Mouse (Mus musculus): Measurements from ENCODE around the gene Borcs8. TPM values are rescaled to one million over a fixed set of nuclear protein-coding genes. Genes with fewer than 3 reads are reported as not detected.

Borcs8 gene
- total and polyA plus RNA-seq, 2 experiments from 2014 or later: 32.1 to 68.4 TPM

DNA sequence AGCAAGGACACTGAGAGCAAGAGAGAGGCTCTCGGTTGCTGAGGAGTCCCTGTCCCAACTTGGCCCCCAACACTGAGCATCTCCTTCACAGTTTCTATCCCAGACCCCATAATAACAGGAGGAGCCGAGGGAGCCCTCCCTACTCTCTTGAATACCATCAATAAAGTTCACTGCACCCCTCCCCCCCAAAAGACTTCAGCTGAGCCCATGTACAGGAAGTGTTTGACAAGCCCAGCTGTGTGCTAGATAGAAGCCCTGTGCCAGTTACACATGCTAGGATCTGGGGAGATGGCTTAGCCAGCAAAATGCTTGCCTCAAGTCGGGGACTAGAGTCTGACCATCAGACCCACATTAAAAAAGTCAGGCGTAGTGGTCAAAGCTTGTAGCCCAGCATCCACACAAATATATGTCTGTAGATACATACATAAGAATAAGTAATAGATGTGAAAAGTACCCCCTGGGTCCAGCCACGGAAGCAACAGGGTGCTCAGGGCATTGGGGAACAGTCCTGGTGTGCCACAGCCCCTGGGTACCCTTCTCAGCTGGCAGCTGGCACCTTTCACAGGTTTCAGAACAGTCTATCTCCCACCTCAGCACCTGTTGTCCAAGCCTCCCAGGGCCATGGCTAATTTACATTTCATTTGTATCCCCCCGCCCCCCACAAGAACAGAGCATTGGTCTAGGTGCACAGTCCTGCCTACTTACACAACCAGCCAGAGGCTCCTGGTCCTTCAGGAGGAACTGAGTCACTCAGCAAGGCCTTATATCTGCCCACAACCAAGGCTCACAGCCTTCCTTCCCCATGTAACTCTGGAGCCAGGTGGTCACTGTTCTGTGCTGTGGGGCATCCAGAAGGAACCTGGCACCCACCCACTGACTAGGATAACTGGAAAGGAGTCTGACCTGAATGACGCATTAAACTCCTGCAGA lies 8.6 kb downstream of the Borcs8 start:
- DNase-seq (ENCODE audit: low spot score) (no peak), ATAC-seq (ENCODE audit: insufficient read depth, low read depth) (no peak)
- Histone ChIP-seq H3K4me1 (ENCODE audit: control insufficient read depth, insufficient read depth) (no peaks in the 10 kb centered on the region), H3K4me3 (ENCODE audit: low read depth, low read length) (no peak overlapping the region), H3K27me3 (ENCODE audit: control insufficient read depth, insufficient read depth, low read length) (no peaks in the 10 kb centered on the region), H3K36me3 (replicated peaks; ENCODE audit: control insufficient read depth, insufficient read depth, low read length) (peaks cover 32% of the 10 kb centered on the region), H3K9me3 (replicated peaks; ENCODE audit: control insufficient read depth, low read length) (no peaks in the 10 kb centered on the region), H3K27ac (ENCODE audit: low read depth) (no peak overlapping the region; the same call in 1 of the 2 replicates), H3K4me2 (ENCODE audit: low read depth, low read length) (no peak overlapping the region), H3K9ac (replicated peaks; ENCODE audit: low read depth, low read length) (no peak overlapping the region)
- no peak for TF ChIP-seq EP300 (IDR thresholded peaks at IDR 0.05; ENCODE audit: low read depth)
- WGBS: 86% methylated on average over 7 of the region's 7 CpGs

DNA sequence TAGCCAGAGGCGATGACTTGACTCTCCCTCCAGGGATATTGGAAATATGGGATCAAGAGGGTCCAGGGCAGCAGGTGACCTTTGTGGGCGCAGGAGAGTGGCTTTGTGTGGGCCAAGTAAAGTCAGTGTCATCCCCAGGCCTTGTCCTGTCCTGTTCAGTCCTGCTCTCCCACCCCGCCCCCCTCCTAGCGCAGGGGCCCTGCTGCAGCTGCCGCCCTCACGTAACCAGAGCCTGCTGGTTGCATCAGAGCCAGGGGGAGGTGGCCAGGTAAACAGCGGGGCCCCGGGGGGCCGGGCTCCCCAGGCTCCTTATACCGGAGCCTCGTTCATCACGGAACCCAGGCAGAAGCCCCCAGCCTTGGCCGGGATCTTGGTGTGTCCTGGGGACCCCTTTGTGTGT lies 10.9 kb downstream of the Borcs8 start:
- H3K9ac ChIP-seq (replicated peaks; ENCODE audit: low read depth, low read length): no peak overlapping the region
- no peak for DNase-seq (ENCODE audit: low spot score)
- ATAC-seq (ENCODE audit: insufficient read depth, low read depth): no peak
- WGBS: 12% methylated on average over 13 of the region's 13 CpGs
- TF ChIP-seq EP300 (IDR thresholded peaks at IDR 0.05; ENCODE audit: low read depth): no peak
- no peak for TF ChIP-seq CTCF (IDR thresholded peaks at IDR 0.05; ENCODE audit: low read depth)
- H3K4me2 ChIP-seq (ENCODE audit: low read depth, low read length): no peak overlapping the region
- no peaks in the 10 kb centered on the region for H3K9me3 ChIP-seq (replicated peaks; ENCODE audit: control insufficient read depth, low read length)
- H3K27me3 ChIP-seq (ENCODE audit: control insufficient read depth, insufficient read depth, low read length): no peaks in the 10 kb centered on the region
- peaks cover 19% of the 10 kb centered on the region for H3K36me3 ChIP-seq (replicated peaks; ENCODE audit: control insufficient read depth, insufficient read depth, low read length)
- no peak overlapping the region for H3K27ac ChIP-seq (ENCODE audit: low read depth)
- no peaks in the 10 kb centered on the region for H3K4me1 ChIP-seq (ENCODE audit: control insufficient read depth, insufficient read depth)
- no peak overlapping the region for H3K4me3 ChIP-seq (ENCODE audit: low read depth, low read length)

GRCm38 (mm10) chr8:70152537-70153257 lies 13.4 kb downstream of the Borcs8 start:
- peak; percentile 70 for DNase-seq (ENCODE audit: low spot score)
- Histone ChIP-seq H3K9me3 (replicated peaks; ENCODE audit: control insufficient read depth, low read length) (no peaks in the 10 kb centered on the region), H3K36me3 (replicated peaks; ENCODE audit: control insufficient read depth, insufficient read depth, low read length) (no peaks in the 10 kb centered on the region), H3K27ac (ENCODE audit: low read depth) (no peak overlapping the region), H3K4me1 (ENCODE audit: control insufficient read depth, insufficient read depth) (no peaks in the 10 kb centered on the region), H3K4me3 (ENCODE audit: low read depth, low read length) (peak overlapping the region; percentile 5; the same call in 1 of the 2 replicates), H3K27me3 (ENCODE audit: control insufficient read depth, insufficient read depth, low read length) (no peaks in the 10 kb centered on the region), H3K9ac (replicated peaks; ENCODE audit: low read depth, low read length) (no peak overlapping the region), H3K4me2 (ENCODE audit: low read depth, low read length) (peak overlapping the region; percentile 30)
- TF ChIP-seq EP300 (IDR thresholded peaks at IDR 0.05; ENCODE audit: low read depth) (no peak), CTCF (IDR thresholded peaks at IDR 0.05; ENCODE audit: low read depth) (no peak)
- ATAC-seq (ENCODE audit: insufficient read depth, low read depth): peak; percentile 92
- 16% methylated on average over 22 of the region's 22 CpGs for WGBS

DNA sequence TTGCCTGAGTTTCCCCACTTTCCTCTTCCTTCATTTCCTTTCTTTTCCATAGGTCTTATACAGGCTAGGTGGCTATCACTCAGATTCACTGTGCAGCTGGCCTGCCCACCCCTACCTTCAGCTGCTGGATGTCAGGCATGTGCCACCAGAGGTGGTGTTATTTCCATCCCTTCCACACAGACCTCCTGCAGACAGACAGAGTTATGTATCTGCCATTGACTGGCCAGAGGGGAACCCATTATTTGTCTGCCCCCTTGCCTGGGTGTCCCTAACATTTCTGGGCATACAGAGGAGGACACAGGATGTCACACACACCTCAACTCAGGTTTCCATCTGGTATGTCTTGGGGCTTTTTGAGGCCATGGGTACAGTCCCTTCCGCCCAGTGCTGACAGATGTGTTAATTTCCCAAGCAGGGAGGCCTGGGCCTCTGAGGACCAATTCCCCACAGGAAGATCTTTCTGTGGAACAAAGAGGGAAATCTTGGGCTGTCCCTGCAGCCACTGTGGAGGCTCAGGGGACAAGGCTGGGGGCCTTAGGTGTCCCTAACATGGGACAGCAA lies 18.0 kb downstream of the Borcs8 start:
- no peak for TF ChIP-seq CTCF (IDR thresholded peaks at IDR 0.05; ENCODE audit: low read depth)
- TF ChIP-seq EP300 (IDR thresholded peaks at IDR 0.05; ENCODE audit: low read depth): no peak
- Histone ChIP-seq H3K4me1 (ENCODE audit: control insufficient read depth, insufficient read depth) (no peaks in the 10 kb centered on the region), H3K9me3 (replicated peaks; ENCODE audit: control insufficient read depth, low read length) (no peaks in the 10 kb centered on the region), H3K36me3 (replicated peaks; ENCODE audit: control insufficient read depth, insufficient read depth, low read length) (no peaks in the 10 kb centered on the region), H3K4me2 (ENCODE audit: low read depth, low read length) (no peak overlapping the region), H3K9ac (replicated peaks; ENCODE audit: low read depth, low read length) (no peak overlapping the region), H3K4me3 (ENCODE audit: low read depth, low read length) (no peak overlapping the region), H3K27me3 (ENCODE audit: control insufficient read depth, insufficient read depth, low read length) (no peaks in the 10 kb centered on the region), H3K27ac (ENCODE audit: low read depth) (no peak overlapping the region)
- DNase-seq (ENCODE audit: low spot score) (no peak), ATAC-seq (ENCODE audit: insufficient read depth, low read depth) (no peak)
- 93% methylated on average over 1 of the region's 1 CpGs for WGBS

GRCm38 (mm10) chr8:70158069-70158853 lies 19.0 kb downstream of the Borcs8 start:
- peak overlapping the region; percentile 66 for H3K4me2 ChIP-seq (ENCODE audit: low read depth, low read length)
- no peak overlapping the region for H3K9ac ChIP-seq (replicated peaks; ENCODE audit: low read depth, low read length)
- no peaks in the 10 kb centered on the region for H3K4me1 ChIP-seq (ENCODE audit: control insufficient read depth, insufficient read depth)
- DNase-seq (ENCODE audit: low spot score) (no peak), ATAC-seq (ENCODE audit: insufficient read depth, low read depth) (peak; percentile 86)
- H3K27me3 ChIP-seq (ENCODE audit: control insufficient read depth, insufficient read depth, low read length): no peaks in the 10 kb centered on the region
- no peaks in the 10 kb centered on the region for H3K9me3 ChIP-seq (replicated peaks; ENCODE audit: control insufficient read depth, low read length)
- peak overlapping the region; percentile 48 for H3K4me3 ChIP-seq (ENCODE audit: low read depth, low read length)
- no peaks in the 10 kb centered on the region for H3K36me3 ChIP-seq (replicated peaks; ENCODE audit: control insufficient read depth, insufficient read depth, low read length)
- TF ChIP-seq CTCF (IDR thresholded peaks at IDR 0.05; ENCODE audit: low read depth) (no peak), EP300 (IDR thresholded peaks at IDR 0.05; ENCODE audit: low read depth) (no peak)
- no peak overlapping the region for H3K27ac ChIP-seq (ENCODE audit: low read depth)
- WGBS: 11% methylated on average over 39 of the region's 40 CpGs
